Mouse (Mus musculus) hindbrain, embryonic 13.5 days (tissue): ENCODE data around the gene Gm43518. TPM values are rescaled to one million over a fixed set of nuclear protein-coding genes. Genes with fewer than 3 reads are reported as not detected.
A peak's percentile ranks its signal among the peaks of the same experiment; 100 is the strongest.

Experiments
- ATAC-seq: fragments of 200-750 bp; cut with Nextera tagmentation; 2 replicates; pipeline ENCODE4 v1.8.0; 2017; ENCODE audit warnings: moderate TSS enrichment; ENCODE audit not compliant: low FRiP score
- H3K27ac ChIP-seq: fragments of 300-500 bp; sonication (generic); 2 replicates; pipeline ENCODE4 v1.5.1; 2015; ENCODE audit warnings: inconsistent platforms, mild to moderate bottlenecking, moderate library complexity
- H3K27me3 ChIP-seq: fragments of 300-500 bp; sonication (generic); 2 replicates; pipeline ENCODE4 v1.6.1; 2015; ENCODE audit warnings: mild to moderate bottlenecking, inconsistent platforms
- H3K36me3 ChIP-seq: fragments of 300-500 bp; sonication (generic); 2 replicates; pipeline ENCODE4 v1.6.1; 2015; ENCODE audit warnings: mild to moderate bottlenecking, inconsistent platforms
- H3K4me1 ChIP-seq: fragments of 300-500 bp; sonication (generic); replicated peaks from 2 replicates; pipeline ENCODE4 v1.6.1; 2015; ENCODE audit warnings: inconsistent platforms
- H3K4me2 ChIP-seq: fragments of 300-500 bp; sonication (generic); 2 replicates; pipeline ENCODE4 v1.6.1; 2015; ENCODE audit warnings: inconsistent platforms, mild to moderate bottlenecking, moderate library complexity
- H3K4me3 ChIP-seq: fragments of 300-500 bp; sonication (generic); 2 replicates; pipeline ENCODE4 v1.5.1; 2015; ENCODE audit warnings: mild to moderate bottlenecking, inconsistent platforms
- H3K9ac ChIP-seq: fragments of 300-500 bp; sonication (generic); 2 replicates; pipeline ENCODE4 v1.6.1; 2015; ENCODE audit warnings: mild to moderate bottlenecking, inconsistent platforms
- H3K9me3 ChIP-seq: fragments of 300-500 bp; sonication (generic); 2 replicates; pipeline ENCODE4 v1.6.1; 2016; ENCODE audit warnings: inconsistent platforms
- WGBS: fragments of 180-500 bp; shearing (Covaris S2); methylation state at CpG from one replicate; pipeline ENCODE4 v1.1.7; 2015; 5-methylcytosine and 5-hydroxymethylcytosine counted together
- polyA plus RNA-seq: library from polyadenylated mRNA; unstranded; fragments of >200 nt; fragmentation: Nextera tagmentation; extraction: Ambion mirVana; gene quantifications from 2 replicates; pipeline ENCODE4 v1.2.1, GENCODE M21; 2015

Gm43518 gene
- polyA plus RNA-seq, 1 experiment from 2014 or later = 5.6 TPM

DNA sequence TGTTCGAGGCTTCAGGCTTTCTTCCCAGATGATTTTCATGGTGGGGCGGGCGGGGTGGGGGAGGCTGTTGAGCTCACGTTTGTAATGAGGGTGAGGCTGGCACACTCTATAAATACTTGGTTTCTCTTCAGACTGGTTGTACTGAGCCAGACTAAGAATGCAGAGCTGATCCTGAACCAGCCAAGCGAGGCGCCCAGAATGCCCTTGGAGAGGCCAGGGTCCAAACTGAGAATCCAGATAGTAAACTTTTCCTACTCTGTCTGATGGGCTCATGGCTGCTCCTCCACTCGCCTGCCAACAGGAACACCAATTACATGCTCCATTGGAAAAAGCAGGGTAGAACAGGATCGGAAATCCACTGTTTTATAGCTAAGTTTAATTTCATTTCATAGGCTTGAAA is 42.0 kb downstream of the Gm43518 start:
- no peak for ATAC-seq
- WGBS = 69% methylated on average over 8 of the region's 8 CpGs
- no peak overlapping the region for H3K9ac ChIP-seq
- no peak overlapping the region for H3K4me3 ChIP-seq
- H3K4me2 ChIP-seq = no peak overlapping the region
- H3K27ac ChIP-seq = no peak overlapping the region
- H3K9me3 ChIP-seq = no peaks in the 10 kb centered on the region
- H3K36me3 ChIP-seq = no peaks in the 10 kb centered on the region
- peaks cover 9% of the 10 kb centered on the region for H3K4me1 ChIP-seq
- peaks cover 10% of the 10 kb centered on the region; the same call in 1 of the 2 replicates for H3K27me3 ChIP-seq

DNA sequence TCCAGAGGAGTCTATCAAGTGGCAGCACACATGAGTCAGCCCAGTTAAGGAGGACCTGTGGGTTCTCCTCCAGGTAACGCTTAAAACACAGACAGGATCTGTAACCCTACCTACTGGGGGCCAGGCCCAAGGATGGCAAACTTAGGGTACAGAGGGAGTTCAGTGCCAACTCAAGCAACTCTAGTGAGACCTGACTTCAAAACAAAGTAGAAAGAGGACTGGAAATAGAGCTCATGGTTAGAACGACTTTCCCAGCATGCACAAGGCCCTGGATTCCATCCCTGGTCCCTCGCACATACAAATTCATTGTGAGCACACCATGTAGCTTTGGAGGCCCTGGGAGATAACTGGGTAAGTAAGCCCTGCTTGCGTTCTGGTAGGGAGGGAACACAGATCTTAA is 43.4 kb downstream of the Gm43518 start:
- Histone ChIP-seq H3K9ac (no peak overlapping the region), H3K27ac (no peak overlapping the region), H3K27me3 (peaks cover 15% of the 10 kb centered on the region), H3K36me3 (no peaks in the 10 kb centered on the region), H3K9me3 (no peaks in the 10 kb centered on the region), H3K4me1 (peaks cover 23% of the 10 kb centered on the region), H3K4me2 (no peak overlapping the region), H3K4me3 (no peak overlapping the region)
- 88% methylated on average over 4 of the region's 4 CpGs for whole genome bisulfite sequencing
- ATAC-seq = no peak

DNA sequence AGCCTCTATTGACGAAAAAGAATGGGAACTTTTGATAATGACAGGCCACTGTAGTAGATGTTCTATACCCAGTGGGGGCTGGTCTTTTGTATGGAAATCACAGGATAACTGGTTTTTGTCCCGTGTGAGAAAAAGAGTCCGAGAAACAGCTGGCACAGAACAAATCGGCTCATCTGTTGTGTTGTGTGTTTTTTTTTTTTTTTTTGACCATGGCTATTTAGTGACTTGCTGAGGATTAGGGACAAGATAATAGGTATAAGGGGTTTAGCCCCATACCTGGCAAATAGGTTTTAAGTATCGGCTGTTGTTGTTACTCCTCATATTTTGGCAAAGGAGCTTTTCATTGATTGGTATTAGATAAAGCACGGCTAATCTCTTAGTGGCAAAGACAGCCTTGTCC is 45.2 kb downstream of the Gm43518 start:
- no peak overlapping the region for H3K4me3 ChIP-seq
- no peak overlapping the region for H3K4me2 ChIP-seq

DNA sequence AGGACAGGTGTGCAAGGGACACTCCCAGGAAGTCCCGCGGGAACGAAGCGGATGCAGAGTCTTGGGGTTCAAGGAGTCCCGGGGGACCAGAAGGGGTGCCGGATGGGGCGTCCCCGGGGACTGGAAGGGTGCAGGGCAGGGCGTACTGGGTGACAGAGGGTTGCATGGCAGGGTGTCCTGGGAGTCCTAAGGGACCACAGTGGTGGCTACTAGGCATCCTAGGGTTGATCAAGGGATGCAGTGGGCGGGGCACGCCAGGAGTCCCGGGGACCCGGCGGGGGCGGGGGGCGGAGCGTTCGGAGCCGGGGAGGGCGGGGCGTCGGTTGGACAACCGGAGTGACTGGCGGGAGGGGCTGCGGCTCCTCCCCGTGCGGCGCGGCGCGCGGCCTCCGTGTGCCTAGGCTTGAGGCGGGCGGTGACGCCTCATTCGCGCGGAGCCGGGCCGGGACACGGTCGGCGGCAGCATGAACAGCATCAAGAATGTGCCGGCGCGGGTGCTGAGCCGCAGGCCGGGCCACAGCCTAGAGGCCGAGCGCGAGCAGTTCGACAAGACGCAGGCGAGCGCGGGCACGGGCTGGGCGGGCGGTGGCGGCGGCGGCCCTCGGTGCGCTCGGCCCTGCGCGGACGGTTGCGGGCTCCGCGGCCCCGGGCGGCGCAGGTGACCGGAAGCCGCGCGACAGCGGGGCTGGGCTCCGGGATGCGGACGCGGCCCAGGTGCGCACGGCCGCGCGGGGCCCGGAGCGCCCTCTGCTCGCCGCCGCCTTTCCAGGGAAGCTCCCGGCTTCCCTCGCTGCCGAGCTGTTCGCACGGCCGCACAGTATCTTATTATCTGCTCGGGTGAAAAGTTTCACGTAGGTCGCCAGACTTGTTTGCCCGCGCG is 46.3 kb downstream of the Gm43518 start, which contains the start of gene Hip1r:
TSS of gene Hip1r (plus strand) at position 330 of the 880 bp plus-strand sequence.
- no peaks in the 10 kb centered on the region for H3K9me3 ChIP-seq
- H3K4me3 ChIP-seq = peak within 1 kb of the TSS; percentile 76
- H3K4me2 ChIP-seq = peak within 1 kb of the TSS; percentile 91
- H3K27me3 ChIP-seq = peaks cover 42% of the 10 kb centered on the region
- peak within 1 kb of the TSS; percentile 70 for H3K27ac ChIP-seq
- H3K4me1 ChIP-seq = peaks cover 36% of the 10 kb centered on the region
- peak within 1 kb of the TSS; percentile 88 for H3K9ac ChIP-seq
- 3% methylated on average over 57 of the region's 106 CpGs for WGBS
- H3K36me3 ChIP-seq = no peaks in the 10 kb centered on the region
- ATAC-seq = peak; percentile 80

More for the DNA sequence above, 45.2 kb downstream of the Gm43518 start:
- Histone ChIP-seq H3K36me3 (no peaks in the 10 kb centered on the region), H3K9me3 (no peaks in the 10 kb centered on the region), H3K27me3 (peaks cover 34% of the 10 kb centered on the region), H3K9ac (no peak overlapping the region), H3K27ac (no peak overlapping the region), H3K4me1 (peaks cover 36% of the 10 kb centered on the region)
- no peak for ATAC-seq
- 53% methylated on average over 6 of the region's 6 CpGs for WGBS

- H3K9me3 ChIP-seq = no peaks in the 10 kb centered on the region
- under 1% methylated on average over 14 of the region's 14 CpGs for WGBS
- peak overlapping the region; percentile 91 for H3K4me2 ChIP-seq
- peaks cover 37% of the 10 kb centered on the region for H3K4me1 ChIP-seq
- H3K4me3 ChIP-seq = peak overlapping the region; percentile 76
- peaks cover 45% of the 10 kb centered on the region for H3K27me3 ChIP-seq
- no peak for ATAC-seq
- no peaks in the 10 kb centered on the region for H3K36me3 ChIP-seq
- H3K27ac ChIP-seq = peak overlapping the region; percentile 70
- H3K9ac ChIP-seq = peak overlapping the region; percentile 88
Observed at GRCm38 (mm10) chr5:123974179-123974485, 46.9 kb downstream of the Gm43518 start.

DNA sequence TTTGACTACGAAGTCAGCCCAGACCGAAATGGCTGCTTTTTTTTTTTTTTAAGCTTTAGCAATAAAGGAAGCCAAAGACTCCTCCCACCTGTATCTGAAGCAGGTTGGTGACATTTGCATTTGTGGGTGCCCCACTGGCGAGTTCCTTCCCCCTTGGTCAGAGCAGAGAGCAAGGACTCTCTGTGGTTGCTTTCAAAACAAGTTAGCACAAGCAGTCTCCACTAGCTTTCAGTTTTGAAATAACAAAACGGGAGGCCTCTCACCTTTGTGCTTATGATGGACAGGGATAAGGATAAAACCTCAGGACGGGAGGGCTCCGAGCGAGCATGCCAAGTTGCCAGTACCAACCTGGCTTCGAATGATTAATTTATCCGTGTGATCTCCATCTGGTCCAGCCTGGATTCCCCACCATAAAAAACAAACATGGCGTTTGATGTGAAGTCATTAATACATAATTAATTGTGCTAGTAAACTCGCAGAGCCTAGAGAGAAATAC is 47.4 kb downstream of the Gm43518 start:
- 0 out of 2 replicates have a peak overlapping the region, but pooled peaks have one; percentile 30 for H3K27ac ChIP-seq
- H3K27me3 ChIP-seq = peaks cover 47% of the 10 kb centered on the region
- H3K9ac ChIP-seq = no peak overlapping the region
- no peaks in the 10 kb centered on the region for H3K9me3 ChIP-seq
- 23% methylated on average over 11 of the region's 11 CpGs for WGBS
- no peak for ATAC-seq
- peaks cover 42% of the 10 kb centered on the region for H3K4me1 ChIP-seq
- no peaks in the 10 kb centered on the region for H3K36me3 ChIP-seq
- H3K4me2 ChIP-seq = peak overlapping the region; percentile 91
- H3K4me3 ChIP-seq = peak overlapping the region; percentile 76

- no peak overlapping the region for H3K27ac ChIP-seq
- WGBS = 64% methylated on average over 6 of the region's 6 CpGs
- H3K4me2 ChIP-seq = peak overlapping the region; percentile 91
- H3K4me1 ChIP-seq = peaks cover 42% of the 10 kb centered on the region
- H3K9ac ChIP-seq = no peak overlapping the region
- H3K9me3 ChIP-seq = no peaks in the 10 kb centered on the region
- H3K4me3 ChIP-seq = no peak overlapping the region
- H3K27me3 ChIP-seq = peaks cover 54% of the 10 kb centered on the region
- H3K36me3 ChIP-seq = no peaks in the 10 kb centered on the region
- no peak for ATAC-seq
Observed at GRCm38 (mm10) chr5:123975668-123976180, 48.5 kb downstream of the Gm43518 start.

DNA sequence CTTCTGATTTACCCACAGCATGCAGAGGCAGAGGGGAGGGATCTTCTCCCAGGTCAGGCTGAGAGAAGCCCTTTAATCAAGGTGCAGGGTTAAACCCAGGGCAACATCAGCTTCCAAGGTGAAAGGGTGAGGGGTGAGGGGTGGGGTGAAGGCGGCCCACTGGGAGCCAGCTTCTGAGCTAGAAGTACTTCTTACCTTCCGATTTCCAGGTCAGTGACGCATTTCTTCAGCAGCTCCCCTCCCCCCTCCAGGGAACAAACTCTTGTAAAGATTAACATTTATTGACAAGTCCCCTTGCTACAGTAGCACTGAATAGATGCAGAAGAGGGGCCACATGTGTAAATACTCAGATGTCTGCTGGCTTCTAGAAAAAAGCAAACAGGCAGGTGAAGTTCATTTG is 50.0 kb downstream of the Gm43518 start:
- Histone ChIP-seq H3K4me1 (peaks cover 42% of the 10 kb centered on the region), H3K36me3 (no peaks in the 10 kb centered on the region), H3K9me3 (no peaks in the 10 kb centered on the region), H3K27me3 (peaks cover 51% of the 10 kb centered on the region), H3K4me3 (no peak overlapping the region), H3K9ac (peak overlapping the region; percentile 13; the same call in 1 of the 2 replicates), H3K4me2 (no peak overlapping the region), H3K27ac (no peak overlapping the region)
- no peak for ATAC-seq
- 40% methylated on average over 3 of the region's 3 CpGs for WGBS

- ATAC-seq = no peak
- Histone ChIP-seq H3K36me3 (no peaks in the 10 kb centered on the region), H3K27me3 (peaks cover 57% of the 10 kb centered on the region), H3K4me2 (no peak overlapping the region), H3K9me3 (no peaks in the 10 kb centered on the region), H3K9ac (no peak overlapping the region), H3K4me3 (no peak overlapping the region), H3K4me1 (peaks cover 38% of the 10 kb centered on the region), H3K27ac (no peak overlapping the region)
- 74% methylated on average over 5 of the region's 5 CpGs for WGBS
Observed at GRCm38 (mm10) chr5:123978131-123978530, 50.9 kb downstream of the Gm43518 start.

GRCm38 (mm10) chr5:123979221-123979979 is 52.2 kb downstream of the Gm43518 start:
- Histone ChIP-seq H3K27me3 (peaks cover 66% of the 10 kb centered on the region), H3K4me3 (no peak overlapping the region), H3K27ac (no peak overlapping the region), H3K36me3 (no peaks in the 10 kb centered on the region), H3K4me1 (peaks cover 30% of the 10 kb centered on the region), H3K9me3 (no peaks in the 10 kb centered on the region), H3K4me2 (no peak overlapping the region), H3K9ac (0 out of 2 replicates have a peak overlapping the region, but pooled peaks have one; percentile 35)
- ATAC-seq = no peak
- WGBS = 65% methylated on average over 18 of the region's 18 CpGs

GRCm38 (mm10) chr5:123979980-123980369 is 52.8 kb downstream of the Gm43518 start:
- H3K4me1 ChIP-seq = peaks cover 25% of the 10 kb centered on the region
- H3K27me3 ChIP-seq = peaks cover 72% of the 10 kb centered on the region
- no peak overlapping the region for H3K27ac ChIP-seq
- no peaks in the 10 kb centered on the region for H3K9me3 ChIP-seq
- H3K4me2 ChIP-seq = no peak overlapping the region
- no peak overlapping the region for H3K9ac ChIP-seq
- 70% methylated on average over 4 of the region's 4 CpGs for WGBS
- no peaks in the 10 kb centered on the region for H3K36me3 ChIP-seq
- H3K4me3 ChIP-seq = no peak overlapping the region
- ATAC-seq = no peak
